Mouse (Mus musculus) limb, embryonic 12.5 days (tissue): Measurements from ENCODE around the gene Pnpo. TPM values are rescaled to one million over a fixed set of nuclear protein-coding genes. Genes with fewer than 3 reads are reported as not detected.

ENCODE experiments used
- ATAC-seq: fragments of 200-750 bp; cut with Nextera tagmentation; 2 replicates; pipeline ENCODE4 v1.8.0; 2017; ENCODE audit warnings: low read depth, moderate TSS enrichment; ENCODE audit not compliant: insufficient number of reproducible peaks, insufficient read depth, low FRiP score, low TSS enrichment
- H3K27ac ChIP-seq: fragments of 300-500 bp; sonication (generic); 2 replicates; pipeline ENCODE4 v1.5.1; 2016; ENCODE audit warnings: mild to moderate bottlenecking, moderate library complexity
- H3K27me3 ChIP-seq: fragments of 300-500 bp; sonication (generic); 2 replicates; pipeline ENCODE4 v1.6.1; 2016; ENCODE audit warnings: mild to moderate bottlenecking, moderate library complexity
- H3K36me3 ChIP-seq: fragments of 300-500 bp; sonication (generic); 2 replicates; pipeline ENCODE4 v1.6.1; 2016; ENCODE audit warnings: mild to moderate bottlenecking, moderate library complexity
- H3K4me1 ChIP-seq: fragments of 300-500 bp; sonication (generic); replicated peaks from 2 replicates; pipeline ENCODE4 v1.6.1; 2016
- H3K4me2 ChIP-seq: fragments of 300-500 bp; sonication (generic); 2 replicates; pipeline ENCODE4 v1.6.1; 2016; ENCODE audit warnings: mild to moderate bottlenecking, moderate library complexity
- H3K4me3 ChIP-seq: fragments of 300-500 bp; sonication (generic); replicated peaks from 2 replicates; pipeline ENCODE4 v1.5.1; 2016; ENCODE audit warnings: mild to moderate bottlenecking
- H3K9ac ChIP-seq: fragments of 300-500 bp; sonication (generic); replicated peaks from 2 replicates; pipeline ENCODE4 v1.6.1; 2016; ENCODE audit warnings: mild to moderate bottlenecking, moderate library complexity
- H3K9me3 ChIP-seq: fragments of 300-500 bp; sonication (generic); 2 replicates; pipeline ENCODE4 v1.6.1; 2016; ENCODE audit warnings: mild to moderate bottlenecking, moderate library complexity
- WGBS: fragments of 180-500 bp; shearing (Covaris S2); methylation state at CpG from one replicate; pipeline ENCODE4 v1.1.7; 2016; 5-methylcytosine and 5-hydroxymethylcytosine counted together
- polyA plus RNA-seq: library from polyadenylated mRNA; unstranded; fragments of >200 nt; fragmentation: Nextera tagmentation; extraction: Ambion mirVana; gene quantifications from 2 replicates; pipeline ENCODE4 v1.2.1, GENCODE M21; 2016

Pnpo gene
- polyA plus RNA-seq, 1 experiment from 2014 or later: 19.7 TPM

GRCm38 (mm10) chr11:96934921-96935356 is 8.8 kb downstream of the Pnpo start:
- no peaks in the 10 kb centered on the region; the same call in 1 of the 2 replicates for H3K4me1 ChIP-seq
- no peak overlapping the region for H3K9ac ChIP-seq
- peak overlapping the region; percentile 7; the same call in 1 of the 2 replicates for H3K4me3 ChIP-seq
- H3K27me3 ChIP-seq: peaks cover 18% of the 10 kb centered on the region
- WGBS: 24% methylated on average over 12 of the region's 12 CpGs
- ATAC-seq: peak; percentile 80; the same call in 1 of the 2 replicates
- no peaks in the 10 kb centered on the region for H3K36me3 ChIP-seq
- peak overlapping the region; percentile 34 for H3K4me2 ChIP-seq
- H3K9me3 ChIP-seq: no peaks in the 10 kb centered on the region
- peak overlapping the region; percentile 41; the same call in 1 of the 2 replicates for H3K27ac ChIP-seq

- no peaks in the 10 kb centered on the region for H3K36me3 ChIP-seq
- no peak overlapping the region for H3K9ac ChIP-seq
- H3K4me3 ChIP-seq: no peak overlapping the region
- H3K4me1 ChIP-seq: no peaks in the 10 kb centered on the region; the same call in 1 of the 2 replicates
- 91% methylated on average over 13 of the region's 13 CpGs for WGBS
- no peaks in the 10 kb centered on the region for H3K9me3 ChIP-seq
- H3K4me2 ChIP-seq: no peak overlapping the region
- ATAC-seq: no peak
- H3K27me3 ChIP-seq: peaks cover 30% of the 10 kb centered on the region
- no peak overlapping the region for H3K27ac ChIP-seq
These were observed 10.1 kb downstream of the Pnpo start for GRCm38 (mm10) chr11:96933562-96934276.

- 59% methylated on average over 8 of the region's 8 CpGs for WGBS
- no peak overlapping the region for H3K27ac ChIP-seq
- peaks cover 48% of the 10 kb centered on the region for H3K27me3 ChIP-seq
- no peaks in the 10 kb centered on the region for H3K36me3 ChIP-seq
- H3K4me3 ChIP-seq: no peak overlapping the region
- no peak overlapping the region for H3K9ac ChIP-seq
- no peaks in the 10 kb centered on the region; the same call in 1 of the 2 replicates for H3K4me1 ChIP-seq
- H3K9me3 ChIP-seq: no peaks in the 10 kb centered on the region
- no peak for ATAC-seq
- no peak overlapping the region for H3K4me2 ChIP-seq
These were observed 12.3 kb downstream of the Pnpo start for GRCm38 (mm10) chr11:96931327-96932062.

- no peak for ATAC-seq
- WGBS: 64% methylated on average over 9 of the region's 9 CpGs
- no peak overlapping the region for H3K4me3 ChIP-seq
- no peak overlapping the region for H3K27ac ChIP-seq
- no peaks in the 10 kb centered on the region for H3K9me3 ChIP-seq
- no peak overlapping the region for H3K9ac ChIP-seq
- H3K36me3 ChIP-seq: no peaks in the 10 kb centered on the region
- peaks cover 49% of the 10 kb centered on the region for H3K27me3 ChIP-seq
- H3K4me2 ChIP-seq: no peak overlapping the region
- H3K4me1 ChIP-seq: no peaks in the 10 kb centered on the region; the same call in 1 of the 2 replicates
These were observed 13.9 kb downstream of the Pnpo start for GRCm38 (mm10) chr11:96929766-96930331.

- Histone ChIP-seq H3K27me3 (peaks cover 49% of the 10 kb centered on the region), H3K36me3 (no peaks in the 10 kb centered on the region), H3K9me3 (no peaks in the 10 kb centered on the region), H3K9ac (no peak overlapping the region), H3K4me3 (no peak overlapping the region), H3K27ac (no peak overlapping the region), H3K4me2 (no peak overlapping the region), H3K4me1 (no peaks in the 10 kb centered on the region; the same call in 1 of the 2 replicates)
- 8% methylated on average over 13 of the region's 13 CpGs for WGBS
- no peak for ATAC-seq
These were observed 14.6 kb downstream of the Pnpo start for GRCm38 (mm10) chr11:96929096-96929765.

- Histone ChIP-seq H3K4me1 (no peaks in the 10 kb centered on the region; the same call in 1 of the 2 replicates), H3K27ac (no peak overlapping the region), H3K4me3 (no peak overlapping the region), H3K9ac (no peak overlapping the region), H3K9me3 (no peaks in the 10 kb centered on the region), H3K4me2 (no peak overlapping the region), H3K36me3 (no peaks in the 10 kb centered on the region), H3K27me3 (peaks cover 55% of the 10 kb centered on the region)
- WGBS: 2% methylated on average over 5 of the region's 5 CpGs
- no peak for ATAC-seq
These were observed 15.1 kb downstream of the Pnpo start for GRCm38 (mm10) chr11:96928691-96929090.

DNA sequence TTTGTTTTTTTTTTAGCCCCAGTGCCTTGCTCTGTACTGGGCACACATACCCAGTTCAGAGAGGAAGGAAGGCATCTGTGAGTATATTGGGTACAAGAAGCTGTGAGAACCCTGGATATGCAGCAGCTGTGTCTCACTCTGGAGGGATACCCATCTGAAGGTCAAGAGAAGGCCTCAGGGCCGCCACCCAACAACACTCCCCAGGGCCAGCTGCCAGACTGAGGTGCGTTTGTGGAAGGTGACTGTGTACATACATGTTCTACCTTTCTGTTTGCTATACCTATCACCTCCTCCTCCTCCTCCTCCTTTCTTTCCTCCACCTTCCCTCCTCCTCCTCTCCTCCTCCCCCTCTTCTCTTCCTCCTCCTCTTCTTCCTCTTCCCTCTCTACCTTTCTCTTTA is 15.7 kb downstream of the Pnpo start, which contains the start of gene Prr15l:
Prr15l (plus strand) TSS at position 17 of the 400 bp plus-strand sequence.
- no peak within 1 kb of the TSS for H3K27ac ChIP-seq
- WGBS: 46% methylated on average over 2 of the region's 2 CpGs
- no peak for ATAC-seq

DNA sequence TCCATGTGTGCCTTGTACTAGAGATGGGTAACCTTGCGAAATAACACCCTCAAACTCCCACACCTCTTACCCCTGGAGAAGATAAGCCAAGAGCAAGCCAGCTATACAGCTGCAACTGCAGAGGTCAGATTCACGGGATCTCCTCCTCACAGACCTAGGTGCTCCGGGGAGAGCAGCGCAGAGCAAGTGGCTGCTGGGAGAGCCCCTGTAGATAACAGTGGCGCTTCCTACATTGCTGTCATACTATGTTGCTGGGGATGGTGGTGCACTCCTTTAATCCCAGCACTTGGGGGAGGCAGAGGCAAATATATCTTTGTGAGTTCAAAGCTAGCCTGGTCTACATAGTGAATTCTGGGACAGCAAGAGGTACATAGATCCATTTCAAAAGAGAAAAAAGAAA is 17.2 kb downstream of the Pnpo start:
- no peaks in the 10 kb centered on the region for H3K9me3 ChIP-seq
- H3K27me3 ChIP-seq: peaks cover 49% of the 10 kb centered on the region
- no peaks in the 10 kb centered on the region for H3K36me3 ChIP-seq
- no peaks in the 10 kb centered on the region for H3K4me1 ChIP-seq
- H3K4me2 ChIP-seq: no peak overlapping the region
- H3K9ac ChIP-seq: no peak overlapping the region
- no peak for ATAC-seq
- H3K4me3 ChIP-seq: no peak overlapping the region
- WGBS: 77% methylated on average over 5 of the region's 5 CpGs
- H3K27ac ChIP-seq: no peak overlapping the region

More for the DNA sequence above, 15.7 kb downstream of the Pnpo start, which contains the start of gene Prr15l:
- H3K4me1 ChIP-seq: no peaks in the 10 kb centered on the region; the same call in 1 of the 2 replicates
- no peak within 1 kb of the TSS for H3K4me3 ChIP-seq
- no peak within 1 kb of the TSS for H3K4me2 ChIP-seq
- no peaks in the 10 kb centered on the region for H3K36me3 ChIP-seq
- no peaks in the 10 kb centered on the region for H3K9me3 ChIP-seq
- no peak within 1 kb of the TSS for H3K9ac ChIP-seq
- peaks cover 53% of the 10 kb centered on the region for H3K27me3 ChIP-seq

GRCm38 (mm10) chr11:96925469-96926148 is 18.2 kb downstream of the Pnpo start:
- Histone ChIP-seq H3K9ac (no peak overlapping the region), H3K27ac (no peak overlapping the region), H3K4me2 (no peak overlapping the region), H3K9me3 (no peaks in the 10 kb centered on the region), H3K4me3 (no peak overlapping the region), H3K27me3 (peaks cover 44% of the 10 kb centered on the region), H3K36me3 (no peaks in the 10 kb centered on the region), H3K4me1 (no peaks in the 10 kb centered on the region)
- no peak for ATAC-seq
- 83% methylated on average over 12 of the region's 12 CpGs for WGBS

DNA sequence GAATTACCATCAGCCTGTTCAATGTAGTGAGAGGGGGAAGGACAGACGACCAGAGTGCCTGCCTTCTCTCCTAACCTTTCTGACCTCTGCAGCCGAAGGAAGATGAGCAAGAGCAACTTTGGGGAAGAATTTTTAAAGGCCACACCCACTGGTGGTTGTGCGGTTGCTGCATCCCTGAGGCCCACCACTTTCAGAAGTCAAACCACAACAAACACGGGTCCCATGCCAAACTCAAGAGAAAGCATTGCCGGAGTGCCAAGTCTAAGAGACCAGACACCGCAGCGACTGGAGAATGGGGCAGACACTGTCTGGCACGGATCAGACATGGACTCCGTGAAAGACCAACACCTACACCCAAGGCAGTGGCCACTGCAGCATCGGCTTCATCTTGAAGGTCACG is 18.9 kb downstream of the Pnpo start:
- Histone ChIP-seq H3K9me3 (no peaks in the 10 kb centered on the region), H3K4me1 (no peaks in the 10 kb centered on the region), H3K4me3 (no peak overlapping the region), H3K27ac (no peak overlapping the region), H3K9ac (no peak overlapping the region), H3K36me3 (no peaks in the 10 kb centered on the region), H3K4me2 (no peak overlapping the region), H3K27me3 (peaks cover 41% of the 10 kb centered on the region)
- ATAC-seq: no peak
- WGBS: 82% methylated on average over 11 of the region's 11 CpGs
